Mouse (Mus musculus) forebrain, postnatal 0 days (tissue): ENCODE data around the gene Muc4. TPM values are rescaled to one million over a fixed set of nuclear protein-coding genes. Genes with fewer than 3 reads are reported as not detected.

Experiments used
- ATAC-seq: fragments of 200-750 bp; cut with Nextera tagmentation; 2 replicates; pipeline ENCODE4 v1.8.0; 2017; ENCODE audit warnings: mild to moderate bottlenecking, moderate library complexity
- DNase-seq: peaks from one replicate; pipeline ENCODE4 v3.0.0-alpha.2; 2015
- H3K27ac ChIP-seq: fragments of 300-500 bp; sonication (generic); 2 replicates; pipeline ENCODE4 v1.5.1; 2014; ENCODE audit warnings: low read depth, mild to moderate bottlenecking, antibody characterized with exemption, low read length, moderate library complexity, mixed read lengths
- H3K27me3 ChIP-seq: fragments of 300-500 bp; sonication (generic); 2 replicates; pipeline ENCODE4 v1.6.1; 2014; ENCODE audit warnings: mild to moderate bottlenecking, low read length, mixed read lengths; ENCODE audit not compliant: insufficient read depth
- H3K36me3 ChIP-seq: fragments of 300-500 bp; sonication (generic); 2 replicates; pipeline ENCODE4 v1.6.1; 2014; ENCODE audit warnings: mild to moderate bottlenecking, moderate library complexity; ENCODE audit not compliant: insufficient read depth
- H3K4me1 ChIP-seq: fragments of 300-500 bp; sonication (generic); 2 replicates; pipeline ENCODE4 v1.6.1; 2014; ENCODE audit warnings: antibody characterized with exemption; ENCODE audit not compliant: insufficient read depth
- H3K4me2 ChIP-seq: fragments of 300-500 bp; sonication (generic); 2 replicates; pipeline ENCODE4 v1.6.1; 2014; ENCODE audit warnings: low read depth, mild to moderate bottlenecking, moderate library complexity
- H3K4me3 ChIP-seq: fragments of 300-500 bp; sonication (generic); 2 replicates; pipeline ENCODE4 v1.5.1; 2014; ENCODE audit warnings: low read depth, low read length, mixed read lengths
- H3K9ac ChIP-seq: fragments of 300-500 bp; sonication (generic); 2 replicates; pipeline ENCODE4 v1.6.1; 2014; ENCODE audit warnings: mild to moderate bottlenecking
- H3K9me3 ChIP-seq: fragments of 300-500 bp; sonication (generic); 2 replicates; pipeline ENCODE4 v1.6.1; 2016; ENCODE audit warnings: low read length
- CTCF ChIP-seq: sonication (generic); IDR thresholded peaks from 2 replicates; pipeline ENCODE4 v1.5.1; 2016; ENCODE audit warnings: antibody characterized with exemption, control low read depth, low read depth
- whole genome bisulfite sequencing: fragments of 180-500 bp; shearing (Covaris S2); extraction: QIAGEN DNeasy Blood & Tissue Kit; methylation state at CpG from one replicate; pipeline ENCODE4 v1.1.7; 2014; 5-methylcytosine and 5-hydroxymethylcytosine counted together
- polyA plus RNA-seq: library from polyadenylated mRNA; unstranded; fragments of >200 nt; fragmentation: Nextera tagmentation; extraction: Ambion mirVana; gene quantifications from 2 replicates; pipeline ENCODE4 v1.2.1, GENCODE M21; 2015
- total RNA-seq: library from RNA; depleted of rRNA; stranded (reverse); fragments of >200 nt; gene quantifications from 2 replicates; pipeline ENCODE4 v1.2.3, GENCODE M21; 2014

Gene Muc4
- total and polyA plus RNA-seq, 2 experiments from 2014 or later = not detected

- WGBS = 20% methylated on average over 6 of the region's 6 CpGs
- TF ChIP-seq CTCF = no peak
- ATAC-seq (peak; percentile 94), DNase-seq (peak; percentile 73)
- Histone ChIP-seq H3K27me3 (no peaks in the 10 kb centered on the region), H3K9ac (no peak overlapping the region), H3K9me3 (no peaks in the 10 kb centered on the region), H3K4me1 (no peaks in the 10 kb centered on the region), H3K4me2 (no peak overlapping the region), H3K27ac (peak overlapping the region; percentile 50; the same call in 1 of the 2 replicates), H3K36me3 (no peaks in the 10 kb centered on the region), H3K4me3 (no peak overlapping the region)
Observed at GRCm38 (mm10) chr16:32803252-32803853, 67.7 kb downstream of the Muc4 start.

- no peak overlapping the region for H3K9ac ChIP-seq
- H3K4me2 ChIP-seq = no peak overlapping the region
- no peak for ATAC-seq
- H3K4me3 ChIP-seq = no peak overlapping the region
- H3K36me3 ChIP-seq = no peaks in the 10 kb centered on the region
- no peak overlapping the region for H3K27ac ChIP-seq
- H3K4me1 ChIP-seq = no peaks in the 10 kb centered on the region
- no peak for DNase-seq
- WGBS = 58% methylated on average over 5 of the region's 5 CpGs
- no peaks in the 10 kb centered on the region for H3K27me3 ChIP-seq
- TF ChIP-seq CTCF = no peak
- H3K9me3 ChIP-seq = no peaks in the 10 kb centered on the region
Observed at GRCm38 (mm10) chr16:32803901-32804300, 68.2 kb downstream of the Muc4 start.

- no peak for TF ChIP-seq CTCF
- no peaks in the 10 kb centered on the region for H3K4me1 ChIP-seq
- no peak overlapping the region for H3K4me2 ChIP-seq
- no peak for ATAC-seq
- H3K9me3 ChIP-seq = no peaks in the 10 kb centered on the region
- H3K36me3 ChIP-seq = no peaks in the 10 kb centered on the region
- WGBS = 78% methylated on average over 7 of the region's 7 CpGs
- H3K9ac ChIP-seq = no peak overlapping the region
- no peaks in the 10 kb centered on the region for H3K27me3 ChIP-seq
- H3K4me3 ChIP-seq = no peak overlapping the region
- H3K27ac ChIP-seq = no peak overlapping the region
- DNase-seq = no peak
Observed at GRCm38 (mm10) chr16:32805151-32805550, 69.5 kb downstream of the Muc4 start.

GRCm38 (mm10) chr16:32807408-32808185 lies 71.9 kb downstream of the Muc4 start:
- no peak overlapping the region for H3K9ac ChIP-seq
- no peak for TF ChIP-seq CTCF
- no peak for ATAC-seq
- no peak overlapping the region for H3K27ac ChIP-seq
- no peaks in the 10 kb centered on the region for H3K9me3 ChIP-seq
- H3K36me3 ChIP-seq = no peaks in the 10 kb centered on the region
- no peak overlapping the region for H3K4me3 ChIP-seq
- WGBS = 65% methylated on average over 8 of the region's 8 CpGs
- no peak for DNase-seq
- H3K4me2 ChIP-seq = no peak overlapping the region
- H3K4me1 ChIP-seq = no peaks in the 10 kb centered on the region
- no peaks in the 10 kb centered on the region for H3K27me3 ChIP-seq

- Histone ChIP-seq H3K4me1 (0 out of 2 replicates have a peak, but pooled peaks cover 4% of the 10 kb centered on the region), H3K27me3 (no peaks in the 10 kb centered on the region), H3K4me3 (no peak within 1 kb of the TSS), H3K9me3 (no peaks in the 10 kb centered on the region), H3K36me3 (no peaks in the 10 kb centered on the region), H3K9ac (no peak within 1 kb of the TSS), H3K4me2 (no peak within 1 kb of the TSS), H3K27ac (no peak within 1 kb of the TSS)
- no peak for TF ChIP-seq CTCF
- whole genome bisulfite sequencing = 90% methylated on average over 4 of the region's 4 CpGs
- ATAC-seq = no peak
- DNase-seq = no peak
Observed at GRCm38 (mm10) chr16:32810321-32810720, 74.6 kb downstream of the Muc4 start, which contains the start of gene Smbd1. TSS of gene Smbd1 (minus strand) at chr16:32810477.

GRCm38 (mm10) chr16:32812888-32813361 lies 77.2 kb downstream of the Muc4 start:
- no peak overlapping the region for H3K4me2 ChIP-seq
- 4% methylated on average over 9 of the region's 9 CpGs for WGBS
- peak; percentile 95 for TF ChIP-seq CTCF

GRCm38 (mm10) chr16:32813362-32813761 lies 77.7 kb downstream of the Muc4 start:
- H3K4me1 ChIP-seq = 0 out of 2 replicates have a peak, but pooled peaks cover 4% of the 10 kb centered on the region
- no peak overlapping the region for H3K27ac ChIP-seq
- no peaks in the 10 kb centered on the region for H3K36me3 ChIP-seq
- H3K27me3 ChIP-seq = no peaks in the 10 kb centered on the region
- no peak overlapping the region for H3K4me2 ChIP-seq
- no peak overlapping the region for H3K9ac ChIP-seq
- DNase-seq = no peak
- TF ChIP-seq CTCF = no peak
- WGBS = 54% methylated on average over 9 of the region's 9 CpGs
- ATAC-seq = no peak
- H3K9me3 ChIP-seq = no peaks in the 10 kb centered on the region
- no peak overlapping the region for H3K4me3 ChIP-seq

More at GRCm38 (mm10) chr16:32812888-32813361, 77.2 kb downstream of the Muc4 start:
- ATAC-seq (peak; percentile 62), DNase-seq (peak; percentile 86)
- Histone ChIP-seq H3K4me1 (0 out of 2 replicates have a peak, but pooled peaks cover 4% of the 10 kb centered on the region), H3K9me3 (no peaks in the 10 kb centered on the region), H3K36me3 (no peaks in the 10 kb centered on the region), H3K27me3 (no peaks in the 10 kb centered on the region), H3K27ac (no peak overlapping the region), H3K4me3 (no peak overlapping the region), H3K9ac (no peak overlapping the region)
